Mouse (Mus musculus) heart, embryonic 13.5 days (tissue): ENCODE data around the gene Lsm4. TPM values are rescaled to one million over a fixed set of nuclear protein-coding genes. Genes with fewer than 3 reads are reported as not detected.

ENCODE experiments used
- ATAC-seq: fragments of 200-750 bp; cut with Nextera tagmentation; 2 replicates; pipeline ENCODE4 v1.8.0; 2017; ENCODE audit warnings: moderate TSS enrichment; ENCODE audit not compliant: insufficient number of reproducible peaks, low FRiP score, low TSS enrichment; ENCODE audit errors: extremely low read depth
- H3K27ac ChIP-seq: fragments of 300-500 bp; sonication (generic); replicated peaks from 2 replicates; pipeline ENCODE4 v1.5.1; 2015; ENCODE audit warnings: moderate library complexity, mild to moderate bottlenecking, inconsistent platforms
- H3K27me3 ChIP-seq: fragments of 300-500 bp; sonication (generic); replicated peaks from 2 replicates; pipeline ENCODE4 v1.6.1; 2015; ENCODE audit warnings: mild to moderate bottlenecking, inconsistent platforms
- H3K36me3 ChIP-seq: fragments of 300-500 bp; sonication (generic); 2 replicates; pipeline ENCODE4 v1.6.1; 2015; ENCODE audit warnings: mild to moderate bottlenecking, inconsistent platforms
- H3K4me1 ChIP-seq: fragments of 300-500 bp; sonication (generic); 2 replicates; pipeline ENCODE4 v1.6.1; 2015; ENCODE audit warnings: inconsistent platforms
- H3K4me2 ChIP-seq: fragments of 300-500 bp; sonication (generic); 2 replicates; pipeline ENCODE4 v1.6.1; 2015; ENCODE audit warnings: inconsistent platforms, mild to moderate bottlenecking, moderate library complexity
- H3K4me3 ChIP-seq: fragments of 300-500 bp; sonication (generic); 2 replicates; pipeline ENCODE4 v1.5.1; 2015; ENCODE audit warnings: moderate library complexity, mild to moderate bottlenecking, inconsistent platforms
- H3K9ac ChIP-seq: fragments of 300-500 bp; sonication (generic); 2 replicates; pipeline ENCODE4 v1.6.1; 2015; ENCODE audit warnings: inconsistent platforms, mild to moderate bottlenecking, moderate library complexity
- H3K9me3 ChIP-seq: fragments of 300-500 bp; sonication (generic); 2 replicates; pipeline ENCODE4 v1.6.1; 2016; ENCODE audit warnings: inconsistent platforms
- WGBS: fragments of 180-500 bp; shearing (Covaris S2); methylation state at CpG from one replicate; pipeline ENCODE4 v1.1.7; 2015; ENCODE audit warnings: mixed read lengths; 5-methylcytosine and 5-hydroxymethylcytosine counted together
- polyA plus RNA-seq: library from polyadenylated mRNA; unstranded; fragments of >200 nt; fragmentation: Nextera tagmentation; extraction: Ambion mirVana; gene quantifications from 2 replicates; pipeline ENCODE4 v1.2.1, GENCODE M21; 2015

Lsm4 gene
- polyA plus RNA-seq, 1 experiment from 2014 or later: 269 TPM

- Histone ChIP-seq H3K4me3 (no peak overlapping the region), H3K27me3 (0 out of 2 replicates have a peak, but pooled peaks cover 5% of the 10 kb centered on the region), H3K27ac (no peak overlapping the region), H3K9ac (0 out of 2 replicates have a peak overlapping the region, but pooled peaks have one; percentile 19), H3K9me3 (no peaks in the 10 kb centered on the region), H3K4me1 (peaks cover 49% of the 10 kb centered on the region), H3K4me2 (no peak overlapping the region), H3K36me3 (no peaks in the 10 kb centered on the region)
- ATAC-seq: no peak
- 66% methylated on average over 8 of the region's 8 CpGs for WGBS
Measured at GRCm38 (mm10) chr8:70636838-70637237, 36.2 kb upstream of the Lsm4 start.

- 48% methylated on average over 9 of the region's 9 CpGs for WGBS
- Histone ChIP-seq H3K4me2 (no peak overlapping the region), H3K4me3 (no peak overlapping the region), H3K27me3 (no peaks in the 10 kb centered on the region), H3K9ac (no peak overlapping the region), H3K4me1 (peaks cover 38% of the 10 kb centered on the region), H3K9me3 (no peaks in the 10 kb centered on the region), H3K36me3 (no peaks in the 10 kb centered on the region), H3K27ac (peak overlapping the region; percentile 54)
- ATAC-seq: no peak
Measured at GRCm38 (mm10) chr8:70638752-70639151, 34.3 kb upstream of the Lsm4 start.

GRCm38 (mm10) chr8:70643019-70643418 lies 30.0 kb upstream of the Lsm4 start:
- peaks cover 40% of the 10 kb centered on the region for H3K4me1 ChIP-seq
- WGBS: 62% methylated on average over 3 of the region's 3 CpGs
- no peak overlapping the region for H3K27ac ChIP-seq
- H3K4me3 ChIP-seq: no peak overlapping the region
- H3K4me2 ChIP-seq: no peak overlapping the region
- no peaks in the 10 kb centered on the region for H3K36me3 ChIP-seq
- no peak overlapping the region for H3K9ac ChIP-seq
- H3K9me3 ChIP-seq: no peaks in the 10 kb centered on the region
- no peaks in the 10 kb centered on the region for H3K27me3 ChIP-seq
- ATAC-seq: no peak

- peaks cover 42% of the 10 kb centered on the region for H3K4me1 ChIP-seq
- 77% methylated on average over 2 of the region's 2 CpGs for WGBS
Measured at GRCm38 (mm10) chr8:70644065-70644464, 29.0 kb upstream of the Lsm4 start.

GRCm38 (mm10) chr8:70645501-70646224 lies 27.4 kb upstream of the Lsm4 start:
- Histone ChIP-seq H3K27me3 (no peaks in the 10 kb centered on the region), H3K36me3 (peaks cover 16% of the 10 kb centered on the region), H3K4me2 (no peak overlapping the region), H3K4me3 (no peak overlapping the region), H3K4me1 (peaks cover 52% of the 10 kb centered on the region), H3K27ac (peak overlapping the region; percentile 21), H3K9me3 (no peaks in the 10 kb centered on the region), H3K9ac (peak overlapping the region; percentile 38)
- 58% methylated on average over 17 of the region's 17 CpGs for WGBS
- no peak for ATAC-seq

More at GRCm38 (mm10) chr8:70644065-70644464, 29.0 kb upstream of the Lsm4 start:
- Histone ChIP-seq H3K27ac (no peak overlapping the region), H3K36me3 (peaks cover 8% of the 10 kb centered on the region; the same call in 1 of the 2 replicates), H3K4me3 (no peak overlapping the region), H3K27me3 (no peaks in the 10 kb centered on the region), H3K4me2 (no peak overlapping the region), H3K9ac (no peak overlapping the region), H3K9me3 (no peaks in the 10 kb centered on the region)
- ATAC-seq: no peak

- H3K4me3 ChIP-seq: no peak overlapping the region
- no peaks in the 10 kb centered on the region for H3K9me3 ChIP-seq
- H3K27ac ChIP-seq: peak overlapping the region; percentile 89
- H3K36me3 ChIP-seq: peaks cover 23% of the 10 kb centered on the region
- H3K9ac ChIP-seq: 0 out of 2 replicates have a peak overlapping the region, but pooled peaks have one; percentile 38
- H3K4me1 ChIP-seq: peaks cover 52% of the 10 kb centered on the region
- H3K27me3 ChIP-seq: no peaks in the 10 kb centered on the region
- 72% methylated on average over 6 of the region's 6 CpGs for WGBS
- no peak overlapping the region for H3K4me2 ChIP-seq
- no peak for ATAC-seq
Measured at GRCm38 (mm10) chr8:70646369-70646768, 26.7 kb upstream of the Lsm4 start.

GRCm38 (mm10) chr8:70646775-70647174 lies 26.3 kb upstream of the Lsm4 start:
- Histone ChIP-seq H3K4me3 (no peak overlapping the region), H3K27ac (peak overlapping the region; percentile 89), H3K9ac (peak overlapping the region; percentile 60), H3K4me1 (peaks cover 52% of the 10 kb centered on the region), H3K9me3 (no peaks in the 10 kb centered on the region), H3K36me3 (peaks cover 27% of the 10 kb centered on the region), H3K4me2 (no peak overlapping the region), H3K27me3 (no peaks in the 10 kb centered on the region)
- ATAC-seq: no peak

- H3K4me2 ChIP-seq: no peak overlapping the region
- no peaks in the 10 kb centered on the region for H3K27me3 ChIP-seq
- no peak overlapping the region for H3K4me3 ChIP-seq
- H3K4me1 ChIP-seq: peaks cover 52% of the 10 kb centered on the region
- peak overlapping the region; percentile 60 for H3K9ac ChIP-seq
- no peaks in the 10 kb centered on the region for H3K9me3 ChIP-seq
- peak overlapping the region; percentile 89 for H3K27ac ChIP-seq
- no peak for ATAC-seq
- WGBS: 43% methylated on average over 8 of the region's 8 CpGs
- peaks cover 35% of the 10 kb centered on the region for H3K36me3 ChIP-seq
Measured at GRCm38 (mm10) chr8:70647343-70648163, 25.5 kb upstream of the Lsm4 start.

GRCm38 (mm10) chr8:70648164-70648442 lies 24.9 kb upstream of the Lsm4 start:
- no peak for ATAC-seq
- peak overlapping the region; percentile 89 for H3K27ac ChIP-seq

GRCm38 (mm10) chr8:70648921-70649320 lies 24.1 kb upstream of the Lsm4 start:
- Histone ChIP-seq H3K4me1 (peaks cover 52% of the 10 kb centered on the region), H3K27ac (peak overlapping the region; percentile 89), H3K4me2 (no peak overlapping the region), H3K4me3 (no peak overlapping the region), H3K27me3 (no peaks in the 10 kb centered on the region), H3K9me3 (no peaks in the 10 kb centered on the region), H3K36me3 (peaks cover 42% of the 10 kb centered on the region), H3K9ac (peak overlapping the region; percentile 50)
- no peak for ATAC-seq
- 51% methylated on average over 3 of the region's 3 CpGs for WGBS

More at GRCm38 (mm10) chr8:70648164-70648442, 24.9 kb upstream of the Lsm4 start:
- Histone ChIP-seq H3K4me1 (peaks cover 52% of the 10 kb centered on the region), H3K36me3 (peaks cover 36% of the 10 kb centered on the region), H3K9ac (no peak overlapping the region), H3K9me3 (no peaks in the 10 kb centered on the region), H3K27me3 (no peaks in the 10 kb centered on the region), H3K4me2 (no peak overlapping the region), H3K4me3 (no peak overlapping the region)
- 25% methylated on average over 1 of the region's 1 CpGs for WGBS

- 0 out of 2 replicates have a peak overlapping the region, but pooled peaks have one; percentile 0 for H3K4me2 ChIP-seq
- 20% methylated on average over 4 of the region's 4 CpGs for WGBS
Measured at GRCm38 (mm10) chr8:70649324-70649723, 23.7 kb upstream of the Lsm4 start.

More at GRCm38 (mm10) chr8:70649324-70649723, 23.7 kb upstream of the Lsm4 start:
- peak; percentile 67 for ATAC-seq
- Histone ChIP-seq H3K9ac (peak overlapping the region; percentile 64), H3K27me3 (no peaks in the 10 kb centered on the region), H3K27ac (peak overlapping the region; percentile 89), H3K4me3 (no peak overlapping the region), H3K36me3 (peaks cover 46% of the 10 kb centered on the region), H3K4me1 (peaks cover 52% of the 10 kb centered on the region), H3K9me3 (no peaks in the 10 kb centered on the region)
